Mouse (Mus musculus): ENCODE measurements around the gene Anapc7. TPM values are rescaled to one million over a fixed set of nuclear protein-coding genes. Genes with fewer than 3 reads are reported as not detected.
"Not testable (repeated sequence)": the region's sequence is repeated elsewhere in the genome, so short reads cannot be mapped to it uniquely, and the experiment has no call there.

Gene Anapc7
- total and polyA plus RNA-seq, 2 experiments from 2014 or later, result 33.0 to 42.0 TPM

- 88% methylated on average over 9 of the region's 9 CpGs for WGBS
- not testable (repeated sequence) for ATAC-seq; H3K4me3 ChIP-seq (ENCODE audit: low read depth, low read length); H3K9ac ChIP-seq; H3K4me1 ChIP-seq (ENCODE audit: insufficient read depth); H3K4me2 ChIP-seq (ENCODE audit: low read depth); DNase-seq; H3K27ac ChIP-seq (ENCODE audit: low read depth, low read length); H3K27me3 ChIP-seq (ENCODE audit: insufficient read depth, low read length); H3K9me3 ChIP-seq (ENCODE audit: low read length)
- peaks cover 95% of the 10 kb centered on the region for H3K36me3 ChIP-seq (ENCODE audit: insufficient read depth)
- TF ChIP-seq CTCF (IDR thresholded peaks at IDR 0.05; ENCODE audit: low read depth), result peak; percentile 43
Observed at GRCm38 (mm10) chr5:122457054-122457453, 35.6 kb downstream of the Anapc7 start.

GRCm38 (mm10) chr5:122458066-122458465 is 36.6 kb downstream of the Anapc7 start:
- no peaks in the 10 kb centered on the region for H3K27me3 ChIP-seq (ENCODE audit: insufficient read depth, low read length)
- H3K4me1 ChIP-seq (ENCODE audit: insufficient read depth), result no peaks in the 10 kb centered on the region
- H3K27ac ChIP-seq (ENCODE audit: low read depth, low read length), result no peak overlapping the region
- no peak for TF ChIP-seq CTCF (IDR thresholded peaks at IDR 0.05; ENCODE audit: low read depth)
- H3K9ac ChIP-seq, result no peak overlapping the region
- H3K4me3 ChIP-seq (ENCODE audit: low read depth, low read length), result no peak overlapping the region
- H3K9me3 ChIP-seq (ENCODE audit: low read length), result no peaks in the 10 kb centered on the region
- H3K36me3 ChIP-seq (ENCODE audit: insufficient read depth), result peaks cover 96% of the 10 kb centered on the region
- DNase-seq, result no peak
- 91% methylated on average over 4 of the region's 4 CpGs for WGBS
- no peak for ATAC-seq
- no peak overlapping the region for H3K4me2 ChIP-seq (ENCODE audit: low read depth)

GRCm38 (mm10) chr5:122459335-122459734 is 37.8 kb downstream of the Anapc7 start:
- DNase-seq (no peak), ATAC-seq (no peak)
- Histone ChIP-seq H3K36me3 (ENCODE audit: insufficient read depth) (peaks cover 95% of the 10 kb centered on the region), H3K27ac (ENCODE audit: low read depth, low read length) (no peak overlapping the region), H3K9me3 (ENCODE audit: low read length) (no peaks in the 10 kb centered on the region), H3K4me3 (ENCODE audit: low read depth, low read length) (no peak overlapping the region), H3K4me2 (ENCODE audit: low read depth) (no peak overlapping the region), H3K27me3 (ENCODE audit: insufficient read depth, low read length) (no peaks in the 10 kb centered on the region), H3K9ac (no peak overlapping the region), H3K4me1 (ENCODE audit: insufficient read depth) (no peaks in the 10 kb centered on the region)
- WGBS, result 91% methylated on average over 5 of the region's 5 CpGs
- no peak for TF ChIP-seq CTCF (IDR thresholded peaks at IDR 0.05; ENCODE audit: low read depth)

- no peak for TF ChIP-seq CTCF (IDR thresholded peaks at IDR 0.05; ENCODE audit: low read depth)
Observed at GRCm38 (mm10) chr5:122460656-122461055, 39.2 kb downstream of the Anapc7 start.

GRCm38 (mm10) chr5:122461431-122461830 is 39.9 kb downstream of the Anapc7 start:
- H3K27me3 ChIP-seq (ENCODE audit: insufficient read depth, low read length), result no peaks in the 10 kb centered on the region

More at GRCm38 (mm10) chr5:122460656-122461055, 39.2 kb downstream of the Anapc7 start:
- Histone ChIP-seq H3K4me3 (ENCODE audit: low read depth, low read length) (no peak overlapping the region), H3K27ac (ENCODE audit: low read depth, low read length) (no peak overlapping the region), H3K27me3 (ENCODE audit: insufficient read depth, low read length) (no peaks in the 10 kb centered on the region), H3K9me3 (ENCODE audit: low read length) (no peaks in the 10 kb centered on the region), H3K36me3 (ENCODE audit: insufficient read depth) (peaks cover 94% of the 10 kb centered on the region), H3K9ac (no peak overlapping the region), H3K4me2 (ENCODE audit: low read depth) (no peak overlapping the region), H3K4me1 (ENCODE audit: insufficient read depth) (no peaks in the 10 kb centered on the region)
- WGBS, result 84% methylated on average over 11 of the region's 11 CpGs
- no peak for ATAC-seq
- DNase-seq, result no peak

GRCm38 (mm10) chr5:122471658-122472057 is 50.2 kb downstream of the Anapc7 start:
- no peak for TF ChIP-seq CTCF (IDR thresholded peaks at IDR 0.05; ENCODE audit: low read depth)
- Histone ChIP-seq H3K27ac (ENCODE audit: low read depth, low read length) (no peak overlapping the region), H3K27me3 (ENCODE audit: insufficient read depth, low read length) (no peaks in the 10 kb centered on the region), H3K9ac (no peak overlapping the region), H3K36me3 (ENCODE audit: insufficient read depth) (peaks cover 69% of the 10 kb centered on the region), H3K9me3 (ENCODE audit: low read length) (no peaks in the 10 kb centered on the region), H3K4me1 (ENCODE audit: insufficient read depth) (no peaks in the 10 kb centered on the region), H3K4me2 (ENCODE audit: low read depth) (no peak overlapping the region), H3K4me3 (ENCODE audit: low read depth, low read length) (no peak overlapping the region)
- 86% methylated on average over 5 of the region's 5 CpGs for WGBS
- DNase-seq, result no peak
- ATAC-seq, result no peak

More at GRCm38 (mm10) chr5:122461431-122461830, 39.9 kb downstream of the Anapc7 start:
- Histone ChIP-seq H3K36me3 (ENCODE audit: insufficient read depth) (peaks cover 96% of the 10 kb centered on the region), H3K4me1 (ENCODE audit: insufficient read depth) (no peaks in the 10 kb centered on the region), H3K4me3 (ENCODE audit: low read depth, low read length) (no peak overlapping the region), H3K27ac (ENCODE audit: low read depth, low read length) (no peak overlapping the region), H3K9me3 (ENCODE audit: low read length) (no peaks in the 10 kb centered on the region), H3K9ac (no peak overlapping the region), H3K4me2 (ENCODE audit: low read depth) (no peak overlapping the region)
- WGBS, result 90% methylated on average over 9 of the region's 9 CpGs
- no peak for TF ChIP-seq CTCF (IDR thresholded peaks at IDR 0.05; ENCODE audit: low read depth)
- no peak for ATAC-seq
- DNase-seq, result no peak

GRCm38 (mm10) chr5:122474643-122475363 is 53.3 kb downstream of the Anapc7 start:
- Histone ChIP-seq H3K4me3 (ENCODE audit: low read depth, low read length) (no peak overlapping the region), H3K9me3 (ENCODE audit: low read length) (no peaks in the 10 kb centered on the region), H3K27ac (ENCODE audit: low read depth, low read length) (no peak overlapping the region), H3K36me3 (ENCODE audit: insufficient read depth) (peaks cover 53% of the 10 kb centered on the region), H3K27me3 (ENCODE audit: insufficient read depth, low read length) (no peaks in the 10 kb centered on the region), H3K9ac (no peak overlapping the region), H3K4me1 (ENCODE audit: insufficient read depth) (no peaks in the 10 kb centered on the region), H3K4me2 (ENCODE audit: low read depth) (no peak overlapping the region)
- ATAC-seq, result no peak
- peak; percentile 27; the same call in 1 of the 2 replicates for TF ChIP-seq CTCF (IDR thresholded peaks at IDR 0.05; ENCODE audit: low read depth)
- 87% methylated on average over 4 of the region's 4 CpGs for WGBS
- DNase-seq, result no peak

Data from forebrain, postnatal 0 days (tissue).